Mouse (Mus musculus) retina, embryonic 14.5 days (tissue): ENCODE measurements around the gene Pcyt1a.

ENCODE experiments used
- DNase-seq: peaks from one replicate; pipeline ENCODE4 v3.0.0-alpha.2; 2015; ENCODE audit warnings: low spot score

Pcyt1a gene

GRCm38 (mm10) chr16:32430474-32431046 lies at the start of gene Pcyt1a:
TSS of gene Pcyt1a (plus strand) at chr16:32430921.
- peak; percentile 96 for DNase-seq

- no peak for DNase-seq
Observed at GRCm38 (mm10) chr16:32382901-32383300, 47.8 kb upstream of the Pcyt1a start.

GRCm38 (mm10) chr16:32384885-32385284 lies 45.8 kb upstream of the Pcyt1a start:
- DNase-seq, result no peak

GRCm38 (mm10) chr16:32386826-32387225 lies 43.9 kb upstream of the Pcyt1a start:
- DNase-seq, result no peak

- no peak for DNase-seq
Observed at GRCm38 (mm10) chr16:32389049-32389448, 41.7 kb upstream of the Pcyt1a start.

GRCm38 (mm10) chr16:32389841-32390240 lies 40.9 kb upstream of the Pcyt1a start:
- no peak for DNase-seq

- no peak for DNase-seq
Observed at GRCm38 (mm10) chr16:32390882-32391281, 39.8 kb upstream of the Pcyt1a start.

- no peak for DNase-seq
Observed at GRCm38 (mm10) chr16:32395679-32396540, 34.8 kb upstream of the Pcyt1a start.

GRCm38 (mm10) chr16:32396541-32396835 lies 34.2 kb upstream of the Pcyt1a start:
- no peak for DNase-seq

GRCm38 (mm10) chr16:32398206-32398605 lies 32.5 kb upstream of the Pcyt1a start:
- no peak for DNase-seq

GRCm38 (mm10) chr16:32400267-32400666 lies 30.5 kb upstream of the Pcyt1a start, which contains the start of gene Tm4sf19:
TSS of gene Tm4sf19 (plus strand) at chr16:32400506.
- no peak for DNase-seq

GRCm38 (mm10) chr16:32401335-32401965 lies 29.3 kb upstream of the Pcyt1a start:
- no peak for DNase-seq

GRCm38 (mm10) chr16:32402818-32403217 lies 27.9 kb upstream of the Pcyt1a start:
- DNase-seq, result no peak

- no peak for DNase-seq
Observed at GRCm38 (mm10) chr16:32405716-32406115, 25.0 kb upstream of the Pcyt1a start.

- no peak for DNase-seq
Observed at GRCm38 (mm10) chr16:32406671-32407070, 24.1 kb upstream of the Pcyt1a start.

- DNase-seq, result no peak
Observed at GRCm38 (mm10) chr16:32407730-32408129, 23.0 kb upstream of the Pcyt1a start.

GRCm38 (mm10) chr16:32417457-32417856 lies 13.3 kb upstream of the Pcyt1a start:
- DNase-seq, result no peak

GRCm38 (mm10) chr16:32419517-32420483 lies 10.9 kb upstream of the Pcyt1a start, which contains the start of gene Tctex1d2:
TSS of gene Tctex1d2 (plus strand) at chr16:32419702.
- DNase-seq, result peak; percentile 96

GRCm38 (mm10) chr16:32427506-32427905 lies 3.2 kb upstream of the Pcyt1a start:
- no peak for DNase-seq

GRCm38 (mm10) chr16:32431047-32431591 lies 398 bp downstream of the Pcyt1a start:
- no peak for DNase-seq

- DNase-seq, result peak; percentile 1
Observed at GRCm38 (mm10) chr16:32431926-32432325, 1.2 kb downstream of the Pcyt1a start.

GRCm38 (mm10) chr16:32433138-32433537 lies 2.4 kb downstream of the Pcyt1a start:
- no peak for DNase-seq
